Mouse (Mus musculus) ovary, postnatal 36 days (tissue): Measurements from ENCODE around the gene Zfp949.

Source experiments
- DNase-seq: peaks from one replicate; pipeline ENCODE4 v3.0.0; 2022; ENCODE audit warnings: low spot score, mixed read lengths

Gene Zfp949

DNA sequence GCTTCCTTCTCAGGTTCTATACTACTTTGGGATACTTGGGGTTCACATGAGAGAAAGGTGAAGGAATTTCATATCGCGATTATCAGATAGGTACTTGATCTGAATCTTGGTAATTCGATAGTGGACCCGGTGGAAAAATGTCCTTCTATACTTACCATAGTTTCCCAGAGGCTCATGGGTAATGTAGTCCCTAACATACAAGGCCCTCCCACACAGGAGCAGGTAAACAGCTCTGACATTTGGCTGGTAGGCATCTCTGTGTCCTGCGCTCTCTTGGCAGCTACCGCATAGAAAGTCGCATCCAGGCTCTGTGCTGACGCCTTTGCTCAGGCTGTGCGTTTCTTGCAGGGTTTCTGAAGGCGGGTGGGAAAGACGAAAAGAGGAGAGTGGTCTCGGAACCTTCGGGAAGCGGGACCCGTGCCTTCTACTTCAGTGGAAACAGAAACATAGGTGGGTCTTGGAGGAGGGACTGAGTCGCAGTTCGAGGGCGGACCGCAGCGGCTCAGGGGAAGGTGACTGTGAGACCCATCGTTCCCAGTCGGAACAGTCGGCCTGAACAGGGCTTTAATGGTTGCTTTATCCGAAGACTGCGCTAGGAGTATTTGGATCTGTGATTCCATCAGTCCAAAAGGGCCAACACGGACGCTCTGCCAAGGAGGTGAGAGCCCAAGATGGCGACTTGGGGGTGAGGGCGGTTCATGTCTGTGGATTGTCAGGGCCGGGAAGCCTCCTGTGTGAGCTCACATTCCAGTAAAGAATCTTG is at the start of gene Zfp949:
Gene Zfp949 (plus strand): TSS at position 170 of the 763 bp plus-strand sequence.
- peak; percentile 49 for DNase-seq

- DNase-seq: no peak
Measured at GRCm38 (mm10) chr9:88500112-88500511, 47.7 kb upstream of the Zfp949 start.

DNA sequence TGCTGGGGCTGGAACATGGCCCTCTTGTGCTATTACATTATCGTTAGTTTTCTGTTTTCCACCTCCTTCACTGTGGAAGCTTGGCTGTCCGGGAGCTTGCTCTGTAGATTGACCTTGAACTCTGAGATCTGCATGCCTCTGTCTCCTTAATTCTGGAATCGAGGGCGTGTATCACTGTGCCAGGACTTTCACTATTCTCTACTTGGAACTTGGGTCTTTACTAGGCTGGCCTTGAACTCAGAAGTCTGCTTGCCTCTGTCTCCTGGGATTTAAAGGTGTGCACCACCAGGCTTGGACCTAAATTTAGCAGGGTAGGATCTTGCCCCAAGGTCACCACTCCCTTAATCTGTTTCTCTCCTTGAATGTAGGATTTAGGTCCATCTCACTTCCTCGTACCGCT is 46.0 kb upstream of the Zfp949 start:
- DNase-seq: no peak

DNA sequence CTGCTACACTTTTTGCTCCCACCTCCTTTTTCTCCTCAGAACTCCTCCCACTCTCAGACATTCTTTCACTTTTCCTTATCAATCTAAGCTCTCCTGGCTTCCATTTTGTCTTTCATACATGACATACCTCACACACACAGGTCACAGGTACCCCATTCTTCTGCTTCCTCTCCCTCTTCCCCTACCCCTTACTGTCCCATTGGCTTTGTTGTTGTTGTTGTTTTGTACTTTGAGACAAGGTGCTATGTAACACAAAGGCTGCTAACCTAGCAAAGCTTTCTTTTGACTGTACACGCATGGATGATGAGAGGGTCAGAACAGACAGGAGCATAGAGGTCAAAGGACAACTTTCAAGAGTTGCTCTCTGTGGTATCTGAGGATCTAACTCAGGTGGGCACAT is 32.3 kb upstream of the Zfp949 start:
- DNase-seq: no peak

GRCm38 (mm10) chr9:88516361-88516995 is 31.3 kb upstream of the Zfp949 start:
- no peak for DNase-seq

DNA sequence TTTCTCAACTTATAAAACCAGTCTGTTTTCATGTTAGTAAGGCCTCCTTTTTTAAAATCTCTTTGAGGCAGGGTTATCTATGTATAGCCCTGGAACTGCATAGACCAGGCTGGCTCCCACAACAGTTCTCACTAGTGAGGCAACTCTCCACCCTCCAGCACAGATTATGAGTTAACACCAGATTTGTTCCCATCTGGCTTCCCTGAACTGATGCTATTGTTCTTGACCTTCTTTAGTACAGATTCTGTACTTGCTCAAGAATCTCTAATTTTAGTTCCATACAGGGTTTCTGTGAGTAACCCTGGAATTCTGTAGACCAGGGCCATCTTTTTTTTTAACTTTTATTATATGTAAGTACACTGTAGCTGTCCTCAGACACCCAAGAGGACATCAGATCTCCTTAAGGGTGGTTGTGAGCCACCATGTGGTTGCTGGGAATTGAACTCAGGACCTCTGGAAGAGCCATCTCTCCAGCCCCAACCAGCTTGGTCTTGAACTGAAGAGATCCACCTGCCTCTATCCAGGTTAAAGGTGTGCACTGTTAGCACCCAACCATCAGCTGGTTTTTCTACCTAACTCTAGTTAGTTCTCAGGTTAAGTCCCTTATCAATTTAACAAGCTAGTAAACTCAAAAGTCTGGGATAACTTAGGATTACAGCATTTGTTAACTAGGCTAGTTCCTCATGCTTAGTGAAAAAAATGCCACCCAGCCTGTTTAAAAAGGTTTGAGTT is 28.3 kb upstream of the Zfp949 start:
- no peak for DNase-seq

DNA sequence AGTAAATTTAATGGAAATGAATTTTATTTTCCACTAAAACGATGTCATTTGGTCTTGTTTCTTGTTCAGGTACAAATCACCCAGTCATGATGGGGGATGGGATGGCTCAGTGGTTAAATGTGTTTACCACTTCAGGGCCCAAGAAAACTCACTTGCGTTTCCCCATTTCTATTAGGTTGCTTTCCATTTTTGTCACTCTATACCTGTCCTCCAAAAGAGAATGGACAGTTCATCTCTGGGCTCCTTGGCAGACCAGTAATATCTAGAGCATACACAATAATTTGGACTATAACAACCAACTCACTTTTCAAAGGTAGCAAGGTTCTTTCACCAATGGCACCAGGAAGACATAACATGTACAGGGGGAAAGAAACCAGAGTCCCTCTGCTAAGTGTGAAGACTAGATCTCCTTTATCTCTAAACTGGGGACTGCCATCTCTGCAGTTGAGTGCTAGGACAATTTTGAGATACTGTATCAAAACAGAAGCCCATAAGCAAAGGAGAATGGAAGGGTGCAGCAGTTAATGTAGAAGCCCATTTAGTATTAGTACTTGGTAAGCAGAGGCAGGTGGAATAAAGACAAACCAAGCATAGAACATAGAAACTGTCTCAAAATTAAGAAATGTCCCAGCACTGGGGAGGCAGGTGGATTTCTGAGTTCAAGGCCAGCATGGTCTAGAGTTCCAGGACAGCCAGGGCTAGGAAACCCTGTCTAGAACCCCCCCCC is 27.5 kb upstream of the Zfp949 start:
- no peak for DNase-seq

DNA sequence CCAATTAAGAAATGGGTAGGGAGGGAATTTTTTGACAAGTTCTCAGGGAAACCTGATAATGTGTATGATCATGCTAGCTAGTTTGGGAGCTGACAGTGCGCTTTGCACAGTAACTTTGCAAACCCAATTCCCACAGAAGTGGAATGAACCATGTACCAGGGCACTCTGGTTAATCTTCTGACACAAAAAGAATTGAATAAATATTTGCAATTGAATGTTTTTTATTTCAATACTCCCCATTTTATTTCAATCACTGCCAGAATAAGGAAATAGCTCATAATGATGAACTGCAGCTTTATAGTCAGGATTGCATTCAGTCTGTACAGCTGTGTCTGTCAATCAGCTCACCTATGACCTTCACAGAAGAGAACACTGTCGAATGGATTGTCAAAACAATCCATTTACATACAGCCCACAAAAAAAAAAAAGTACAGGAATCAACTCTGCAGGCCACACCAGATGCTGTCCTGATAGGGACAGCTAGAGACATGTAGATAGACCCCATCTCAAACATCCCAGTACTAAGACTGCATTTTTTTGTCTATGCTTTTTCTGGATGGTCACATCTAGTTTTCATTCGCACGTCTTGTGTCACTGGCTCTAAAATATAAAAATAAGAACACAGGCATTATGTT is 26.9 kb upstream of the Zfp949 start:
- DNase-seq: no peak

GRCm38 (mm10) chr9:88521961-88522568 is 25.8 kb upstream of the Zfp949 start:
- no peak for DNase-seq

DNA sequence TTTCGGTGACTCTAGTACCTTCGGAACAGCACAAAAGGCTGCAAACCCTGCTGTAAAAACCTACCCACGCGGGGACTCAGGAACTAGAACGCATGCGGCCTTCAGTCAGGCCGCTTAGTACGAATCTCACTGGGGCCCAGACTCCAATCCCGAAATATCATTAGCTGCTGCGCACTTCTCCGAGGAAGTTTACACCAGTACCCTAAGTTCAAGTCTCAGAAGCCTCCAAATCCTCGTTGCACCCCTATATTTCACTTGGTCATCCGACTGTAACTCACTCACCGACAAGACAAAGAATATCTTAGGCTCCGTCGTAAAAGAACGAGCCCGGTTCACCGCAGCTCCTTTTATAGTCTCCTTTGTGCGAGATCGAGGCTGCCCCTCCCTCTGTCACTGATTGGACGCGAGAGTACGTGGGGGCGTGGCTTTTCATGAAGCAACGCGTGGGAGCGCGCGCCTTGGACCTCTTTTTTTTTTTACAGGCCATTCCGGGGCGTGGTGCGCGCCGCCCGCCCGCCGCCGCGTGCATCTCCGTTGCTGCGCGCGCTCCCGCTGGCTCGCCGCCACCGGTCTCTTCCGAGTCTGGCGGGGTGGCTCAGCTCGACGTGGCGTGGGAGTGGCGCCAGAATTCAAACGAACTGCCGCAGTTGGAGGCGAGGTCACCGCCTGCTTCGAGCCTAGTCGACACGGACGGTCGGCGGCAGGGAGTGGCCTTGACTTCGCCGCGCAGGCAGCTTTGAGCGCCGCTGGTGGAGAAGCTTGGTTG is 25.1 kb upstream of the Zfp949 start:
- DNase-seq: peak; percentile 96

DNA sequence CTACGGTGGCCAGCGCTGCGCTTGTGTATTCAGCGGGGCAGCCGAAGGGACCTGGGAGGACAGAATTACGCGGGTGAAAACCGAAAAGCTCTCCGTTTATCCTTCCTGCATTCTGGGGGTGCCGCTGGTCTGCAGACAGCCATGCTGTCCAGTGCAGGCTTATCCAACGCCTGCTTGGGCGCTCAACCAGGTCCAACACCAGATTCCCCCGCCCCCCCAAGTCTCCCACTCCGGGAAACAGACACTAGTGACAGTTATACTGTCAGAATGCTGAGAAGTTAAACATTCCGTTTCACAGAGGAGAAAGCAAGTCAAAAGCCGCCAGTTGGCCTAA is 24.5 kb upstream of the Zfp949 start:
- DNase-seq: no peak

DNA sequence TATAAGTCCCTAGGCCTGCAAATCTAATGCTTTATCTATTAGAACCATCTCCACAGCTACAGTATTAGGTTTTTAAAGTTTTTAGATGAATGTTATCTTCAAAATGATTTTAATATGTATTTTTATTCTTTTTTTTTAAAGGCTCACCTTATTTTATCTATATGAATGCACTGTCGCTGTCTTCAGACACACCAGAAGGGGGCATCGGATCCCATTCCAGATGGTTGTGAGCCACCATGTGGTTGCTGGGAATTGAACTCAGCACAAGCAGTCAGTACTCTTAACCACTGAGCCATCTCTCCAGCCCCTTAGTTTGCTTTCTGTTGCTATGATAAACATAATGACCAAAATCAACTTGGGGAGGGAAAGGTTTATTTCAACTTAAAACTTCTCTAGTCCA is 23.5 kb upstream of the Zfp949 start:
- DNase-seq: no peak

DNA sequence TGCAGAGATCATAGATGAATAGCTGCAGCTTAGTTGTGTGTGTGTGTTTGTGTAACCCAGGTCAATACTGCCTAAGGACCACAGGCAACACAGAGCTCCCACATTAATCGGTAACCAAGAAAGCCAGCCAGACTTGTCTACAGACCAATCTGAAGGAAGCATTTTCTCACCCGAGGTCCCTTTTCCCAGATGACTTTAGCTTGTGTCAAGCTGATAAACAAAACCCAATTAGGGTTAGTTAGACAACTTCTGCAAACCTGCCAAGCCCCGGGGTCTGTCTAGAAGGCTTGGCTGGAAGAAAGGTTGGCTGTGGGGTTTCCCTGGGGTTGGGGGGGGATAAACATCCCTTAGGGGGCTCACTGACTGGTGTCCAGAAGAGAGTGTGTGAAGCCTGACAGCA is 23.0 kb upstream of the Zfp949 start:
- DNase-seq: no peak

DNA sequence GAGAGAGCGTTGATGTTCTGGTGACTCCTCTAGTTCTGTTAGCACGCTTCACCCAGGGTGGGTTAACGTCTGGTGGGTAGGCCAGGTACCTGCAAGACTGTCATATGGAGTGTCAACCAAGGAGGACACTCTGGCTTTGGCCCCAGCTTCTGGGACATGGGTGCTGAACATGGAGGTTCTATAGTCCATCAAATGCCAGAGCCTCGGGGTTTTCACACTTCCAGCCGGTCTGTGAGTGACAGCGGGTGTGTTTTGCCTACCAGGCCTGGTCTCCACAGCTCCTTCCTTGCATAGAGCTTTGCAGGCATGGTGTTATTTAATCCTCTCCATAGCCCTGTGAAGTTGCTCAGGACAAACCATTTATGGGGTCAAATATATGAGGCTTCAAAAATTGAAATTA is 22.5 kb upstream of the Zfp949 start:
- no peak for DNase-seq

DNA sequence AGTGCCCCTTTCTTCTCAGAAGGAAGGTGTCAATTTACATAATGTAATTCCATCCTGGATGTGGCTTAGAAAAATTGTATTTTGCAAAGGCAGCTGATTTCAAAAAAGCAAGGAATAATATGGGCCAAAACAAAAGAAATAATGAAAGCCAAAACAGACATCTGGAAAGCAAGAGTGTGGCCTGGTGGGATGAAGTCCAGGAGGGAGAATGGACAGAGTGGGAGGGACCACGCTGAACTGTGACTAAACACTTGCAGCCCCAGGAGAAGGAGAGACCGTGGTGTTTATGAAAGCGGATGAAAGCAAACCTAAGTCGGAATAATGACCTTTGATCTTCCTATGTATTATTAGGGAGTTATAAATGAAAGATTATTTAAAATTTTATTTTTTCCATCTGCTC is 19.9 kb upstream of the Zfp949 start:
- no peak for DNase-seq

- DNase-seq: no peak
Measured at GRCm38 (mm10) chr9:88528736-88529135, 19.1 kb upstream of the Zfp949 start.

DNA sequence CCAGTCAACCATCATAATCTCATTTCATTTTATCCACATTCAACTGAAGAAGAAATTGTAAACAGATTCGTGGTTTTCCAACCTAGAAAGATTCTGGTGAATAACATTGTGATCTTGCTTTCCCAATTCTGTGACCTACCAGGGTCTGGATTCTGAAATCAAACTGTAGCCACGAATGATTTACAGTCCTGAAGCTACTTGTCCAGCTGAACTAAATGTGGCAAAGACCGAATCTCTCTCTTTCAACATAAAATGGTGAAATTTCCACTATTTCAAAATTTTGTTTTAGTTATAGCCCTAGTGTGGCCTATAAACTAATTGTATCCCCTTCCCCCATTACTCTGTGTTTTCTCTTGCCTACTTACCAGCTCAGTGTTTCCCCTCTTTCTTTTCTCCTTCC is 18.2 kb upstream of the Zfp949 start:
- no peak for DNase-seq

DNA sequence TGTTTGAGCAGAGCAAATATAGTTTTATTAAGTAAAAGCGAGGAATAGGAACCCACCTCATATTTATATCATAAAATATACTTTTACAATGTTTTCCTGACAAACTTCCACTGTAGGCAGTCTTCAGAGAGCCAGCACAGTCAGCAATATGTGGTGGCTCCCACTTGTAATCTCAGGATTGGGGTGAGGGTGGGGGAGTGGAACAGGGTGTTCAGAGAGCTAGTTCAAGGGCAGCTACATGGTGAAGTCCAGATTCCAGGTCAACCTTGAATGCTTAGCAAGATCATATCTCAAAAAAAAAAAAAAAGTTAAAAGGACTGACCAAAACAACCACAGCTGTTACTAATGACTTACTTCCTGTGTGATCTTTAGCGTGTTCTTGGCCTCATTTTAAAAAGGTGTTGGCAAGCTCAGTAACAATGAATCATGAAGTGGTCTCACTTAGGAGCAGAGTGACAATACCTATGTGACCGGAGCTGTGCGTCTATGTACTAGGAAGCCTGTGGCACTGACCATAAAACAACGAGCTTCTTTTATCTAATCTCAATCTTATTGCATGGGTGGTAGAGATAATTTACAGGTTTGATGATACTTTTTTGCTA is 17.7 kb upstream of the Zfp949 start:
- no peak for DNase-seq

GRCm38 (mm10) chr9:88534093-88534492 is 13.7 kb upstream of the Zfp949 start:
- DNase-seq: no peak

DNA sequence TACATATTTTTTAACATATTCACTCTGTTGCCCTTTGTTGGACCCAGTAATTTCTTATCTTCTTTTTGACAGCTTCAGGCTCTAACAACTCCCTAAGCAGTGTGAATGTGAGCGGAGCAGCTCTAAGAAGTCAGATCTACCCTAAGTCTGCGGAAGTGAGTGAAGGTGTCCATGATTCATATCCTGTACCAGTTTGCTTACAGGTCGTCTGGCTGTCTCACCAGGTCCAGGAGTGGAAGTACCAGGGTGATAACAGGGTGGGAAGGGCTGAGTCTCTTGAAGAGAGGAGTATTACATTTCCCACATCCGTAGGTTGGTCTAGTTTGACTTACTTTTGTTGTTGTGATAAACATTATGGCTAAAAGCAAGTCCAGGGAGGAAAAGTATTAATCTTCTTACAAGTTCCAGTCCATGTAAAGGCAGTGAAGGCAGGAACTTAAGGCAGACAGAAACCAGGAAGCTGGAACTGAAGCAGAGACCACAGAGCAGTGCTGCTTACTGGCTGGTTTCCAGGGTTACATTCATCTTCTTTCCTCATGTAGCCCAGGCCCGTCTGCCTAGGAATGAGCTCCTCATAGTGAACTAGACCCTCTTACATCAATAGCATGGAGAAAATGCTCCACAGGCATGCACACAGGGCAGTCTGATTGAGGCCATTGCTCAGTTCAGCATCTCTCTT is 8.1 kb upstream of the Zfp949 start:
- DNase-seq: no peak
